Mouse (Mus musculus) midbrain, embryonic 14.5 days (tissue): ENCODE data around the gene Zgrf1. TPM values are rescaled to one million over a fixed set of nuclear protein-coding genes. Genes with fewer than 3 reads are reported as not detected.

ENCODE experiments used
- ATAC-seq: fragments of 200-750 bp; cut with Nextera tagmentation; 2 replicates; pipeline ENCODE4 v1.8.0; 2017; ENCODE audit warnings: moderate number of reproducible peaks, moderate library complexity; ENCODE audit not compliant: low FRiP score, low TSS enrichment
- DNase-seq: peaks from one replicate; pipeline ENCODE4 v3.0.0-alpha.2; 2015
- H3K27ac ChIP-seq: fragments of 300-500 bp; sonication (generic); replicated peaks from 2 replicates; pipeline ENCODE4 v1.5.1; 2014; ENCODE audit warnings: mild to moderate bottlenecking, low read depth, low read length, moderate library complexity
- H3K27me3 ChIP-seq: fragments of 300-500 bp; sonication (generic); 2 replicates; pipeline ENCODE4 v1.6.1; 2014; ENCODE audit warnings: low read length, control low read depth, mixed read lengths; ENCODE audit not compliant: control insufficient read depth, insufficient read depth
- H3K36me3 ChIP-seq: fragments of 300-500 bp; sonication (generic); 2 replicates; pipeline ENCODE4 v1.6.1; 2014; ENCODE audit warnings: low read length, control low read depth; ENCODE audit not compliant: control insufficient read depth, insufficient read depth
- H3K4me1 ChIP-seq: fragments of 300-500 bp; sonication (generic); 2 replicates; pipeline ENCODE4 v1.6.1; 2014; ENCODE audit warnings: mild to moderate bottlenecking, antibody characterized with exemption, low read length, control low read depth; ENCODE audit not compliant: control insufficient read depth, insufficient read depth
- H3K4me2 ChIP-seq: fragments of 300-500 bp; sonication (generic); 2 replicates; pipeline ENCODE4 v1.6.1; 2014; ENCODE audit warnings: mild to moderate bottlenecking, low read length, moderate library complexity
- H3K4me3 ChIP-seq: fragments of 300-500 bp; sonication (generic); replicated peaks from 2 replicates; pipeline ENCODE4 v1.5.1; 2014; ENCODE audit warnings: low read depth, low read length
- H3K9ac ChIP-seq: fragments of 300-500 bp; sonication (generic); replicated peaks from 2 replicates; pipeline ENCODE4 v1.6.1; 2014; ENCODE audit warnings: mild to moderate bottlenecking, low read length, moderate library complexity
- H3K9me3 ChIP-seq: fragments of 300-500 bp; sonication (generic); 2 replicates; pipeline ENCODE4 v1.6.1; 2016; ENCODE audit warnings: low read length, control low read depth, mixed read lengths; ENCODE audit not compliant: control insufficient read depth
- WGBS: fragments of 180-500 bp; shearing (Covaris S2); extraction: QIAGEN DNeasy Blood & Tissue Kit; methylation state at CpG from one replicate; pipeline ENCODE4 v1.1.7; 2014; 5-methylcytosine and 5-hydroxymethylcytosine counted together
- polyA plus RNA-seq: library from polyadenylated mRNA; unstranded; fragments of >200 nt; fragmentation: Nextera tagmentation; extraction: Ambion mirVana; gene quantifications from 2 replicates; pipeline ENCODE4 v1.2.1, GENCODE M21; 2014

Gene Zgrf1
- polyA plus RNA-seq, 1 experiment from 2014 or later = 3.9 TPM

- H3K4me2 ChIP-seq = no peak overlapping the region
- DNase-seq = no peak
- ATAC-seq = no peak
These were observed 28.0 kb upstream of the Zgrf1 start for GRCm38 (mm10) chr3:127525188-127525819.

DNA sequence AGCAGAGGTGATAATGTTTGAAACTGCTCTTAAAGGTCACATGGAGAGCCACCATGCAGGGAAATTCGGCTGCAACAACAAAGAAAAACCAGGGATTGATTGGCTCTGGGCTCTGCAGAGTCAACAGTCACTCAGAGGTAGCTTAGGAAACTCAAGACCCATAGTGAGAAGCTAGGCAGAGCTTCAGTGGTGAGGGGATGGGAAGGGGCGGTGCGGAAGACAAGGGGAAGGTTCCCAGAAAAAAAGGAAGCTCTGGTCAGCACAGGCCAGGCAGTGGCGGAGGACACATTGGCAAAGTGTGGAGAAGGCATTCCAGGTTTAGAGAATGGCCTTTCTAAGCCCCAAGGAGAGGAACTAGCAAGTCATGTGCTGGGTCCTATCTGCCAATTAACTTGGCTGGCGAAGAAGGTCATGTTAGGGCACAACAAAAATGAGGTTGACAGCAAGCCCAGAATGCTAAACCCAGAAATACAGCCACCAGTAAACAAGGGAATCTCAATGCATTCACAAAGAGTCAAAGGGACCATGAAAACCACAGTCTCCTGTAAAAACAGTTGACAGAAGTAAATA is 25.7 kb upstream of the Zgrf1 start:
- H3K36me3 ChIP-seq = no peaks in the 10 kb centered on the region
- DNase-seq (no peak), ATAC-seq (no peak)
- H3K27me3 ChIP-seq = no peaks in the 10 kb centered on the region
- 0 out of 2 replicates have a peak, but pooled peaks cover 3% of the 10 kb centered on the region for H3K4me1 ChIP-seq
- H3K4me3 ChIP-seq = no peak overlapping the region
- no peak overlapping the region for H3K4me2 ChIP-seq
- 74% methylated on average over 5 of the region's 5 CpGs for WGBS
- H3K27ac ChIP-seq = no peak overlapping the region
- H3K9ac ChIP-seq = no peak overlapping the region
- H3K9me3 ChIP-seq = no peaks in the 10 kb centered on the region

More at GRCm38 (mm10) chr3:127525188-127525819, 28.0 kb upstream of the Zgrf1 start:
- no peak overlapping the region for H3K27ac ChIP-seq
- no peaks in the 10 kb centered on the region for H3K36me3 ChIP-seq
- H3K4me3 ChIP-seq = no peak overlapping the region
- 84% methylated on average over 8 of the region's 8 CpGs for WGBS
- H3K4me1 ChIP-seq = 0 out of 2 replicates have a peak, but pooled peaks cover 1% of the 10 kb centered on the region
- H3K27me3 ChIP-seq = no peaks in the 10 kb centered on the region
- no peak overlapping the region for H3K9ac ChIP-seq
- H3K9me3 ChIP-seq = no peaks in the 10 kb centered on the region

GRCm38 (mm10) chr3:127529210-127529609 is 24.1 kb upstream of the Zgrf1 start:
- Histone ChIP-seq H3K4me3 (no peak overlapping the region), H3K9me3 (no peaks in the 10 kb centered on the region), H3K27ac (no peak overlapping the region), H3K36me3 (no peaks in the 10 kb centered on the region), H3K4me2 (no peak overlapping the region), H3K4me1 (0 out of 2 replicates have a peak, but pooled peaks cover 3% of the 10 kb centered on the region), H3K9ac (no peak overlapping the region), H3K27me3 (no peaks in the 10 kb centered on the region)
- DNase-seq (no peak), ATAC-seq (no peak)
- whole genome bisulfite sequencing = 90% methylated on average over 3 of the region's 3 CpGs

DNA sequence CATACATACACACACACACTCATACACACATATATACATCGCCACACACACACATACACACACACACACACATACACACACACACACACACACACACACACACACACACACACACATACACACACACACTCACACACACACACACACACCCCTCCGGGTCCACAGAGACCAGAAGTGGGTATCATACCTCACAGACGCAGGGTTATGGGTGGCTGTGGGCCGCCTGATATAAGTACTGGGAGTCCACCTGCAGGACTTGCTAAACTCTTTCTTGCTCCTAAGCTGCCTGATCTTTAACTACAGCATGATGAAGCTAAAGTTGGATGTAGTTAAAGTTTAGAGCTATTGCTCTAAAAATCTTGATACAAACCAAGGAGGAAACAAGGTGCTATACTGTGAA is 23.5 kb upstream of the Zgrf1 start:
- no peak for DNase-seq
- Histone ChIP-seq H3K36me3 (no peaks in the 10 kb centered on the region), H3K4me3 (no peak overlapping the region), H3K9ac (no peak overlapping the region), H3K27me3 (no peaks in the 10 kb centered on the region), H3K4me1 (0 out of 2 replicates have a peak, but pooled peaks cover 3% of the 10 kb centered on the region), H3K27ac (no peak overlapping the region), H3K9me3 (no peaks in the 10 kb centered on the region), H3K4me2 (no peak overlapping the region)
- ATAC-seq = no peak
- 88% methylated on average over 4 of the region's 4 CpGs for WGBS

DNA sequence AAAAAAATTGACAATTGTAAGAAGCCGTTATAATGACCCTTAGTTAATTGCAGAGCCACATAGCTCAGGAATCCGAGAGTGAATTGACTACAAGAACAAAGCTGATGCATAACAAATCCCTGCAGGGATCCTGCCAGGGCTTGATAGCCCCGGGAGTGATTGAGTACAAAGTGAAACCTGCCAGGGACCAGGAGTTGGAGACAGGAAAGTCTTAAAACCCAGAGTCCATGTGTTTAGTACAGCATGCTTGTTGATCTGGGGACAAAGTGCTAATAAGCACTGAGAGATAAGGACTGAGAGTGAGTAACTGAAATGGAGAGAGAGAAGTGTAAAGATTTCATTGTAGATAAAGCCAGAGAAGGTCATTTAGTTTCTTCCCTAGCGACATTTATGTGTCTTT is 23.0 kb upstream of the Zgrf1 start:
- no peak overlapping the region for H3K27ac ChIP-seq
- no peaks in the 10 kb centered on the region for H3K27me3 ChIP-seq
- 0 out of 2 replicates have a peak, but pooled peaks cover 3% of the 10 kb centered on the region for H3K4me1 ChIP-seq
- H3K9me3 ChIP-seq = no peaks in the 10 kb centered on the region
- H3K9ac ChIP-seq = no peak overlapping the region
- 11% methylated on average over 4 of the region's 4 CpGs for WGBS
- H3K36me3 ChIP-seq = no peaks in the 10 kb centered on the region
- H3K4me2 ChIP-seq = no peak overlapping the region
- ATAC-seq (no peak), DNase-seq (no peak)
- H3K4me3 ChIP-seq = no peak overlapping the region

DNA sequence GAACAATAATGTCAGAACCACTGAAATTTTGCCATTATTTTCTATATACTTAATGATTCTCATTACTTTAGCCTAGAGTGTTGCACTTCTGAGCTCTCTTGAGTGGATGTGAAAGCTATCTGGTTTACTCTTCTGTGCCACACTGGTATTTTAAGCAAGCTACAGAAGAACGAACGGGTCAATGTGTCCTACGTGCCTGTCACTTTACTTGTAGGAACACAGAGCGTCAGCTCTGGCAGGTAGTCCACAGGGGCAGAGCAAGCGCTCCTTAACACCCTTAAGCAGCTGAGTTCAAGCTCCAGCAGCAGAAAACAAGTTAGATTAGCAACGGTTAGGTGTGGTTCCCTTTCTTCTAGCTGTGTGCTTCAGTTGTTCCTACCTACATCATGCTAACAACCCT is 14.1 kb upstream of the Zgrf1 start:
- no peaks in the 10 kb centered on the region for H3K9me3 ChIP-seq
- WGBS = 73% methylated on average over 6 of the region's 6 CpGs
- H3K4me2 ChIP-seq = no peak overlapping the region
- H3K27ac ChIP-seq = no peak overlapping the region
- no peaks in the 10 kb centered on the region for H3K4me1 ChIP-seq
- ATAC-seq = no peak
- H3K27me3 ChIP-seq = no peaks in the 10 kb centered on the region
- H3K9ac ChIP-seq = no peak overlapping the region
- no peak overlapping the region for H3K4me3 ChIP-seq
- peaks cover 30% of the 10 kb centered on the region for H3K36me3 ChIP-seq
- no peak for DNase-seq

- DNase-seq = no peak
- WGBS = 78% methylated on average over 4 of the region's 4 CpGs
- no peak for ATAC-seq
- no peaks in the 10 kb centered on the region for H3K27me3 ChIP-seq
- no peaks in the 10 kb centered on the region for H3K9me3 ChIP-seq
- no peak overlapping the region for H3K9ac ChIP-seq
- H3K4me1 ChIP-seq = no peaks in the 10 kb centered on the region
- peaks cover 37% of the 10 kb centered on the region for H3K36me3 ChIP-seq
- no peak overlapping the region for H3K27ac ChIP-seq
- H3K4me2 ChIP-seq = no peak overlapping the region
- H3K4me3 ChIP-seq = no peak overlapping the region
These were observed 9.3 kb upstream of the Zgrf1 start for GRCm38 (mm10) chr3:127543976-127544375.

DNA sequence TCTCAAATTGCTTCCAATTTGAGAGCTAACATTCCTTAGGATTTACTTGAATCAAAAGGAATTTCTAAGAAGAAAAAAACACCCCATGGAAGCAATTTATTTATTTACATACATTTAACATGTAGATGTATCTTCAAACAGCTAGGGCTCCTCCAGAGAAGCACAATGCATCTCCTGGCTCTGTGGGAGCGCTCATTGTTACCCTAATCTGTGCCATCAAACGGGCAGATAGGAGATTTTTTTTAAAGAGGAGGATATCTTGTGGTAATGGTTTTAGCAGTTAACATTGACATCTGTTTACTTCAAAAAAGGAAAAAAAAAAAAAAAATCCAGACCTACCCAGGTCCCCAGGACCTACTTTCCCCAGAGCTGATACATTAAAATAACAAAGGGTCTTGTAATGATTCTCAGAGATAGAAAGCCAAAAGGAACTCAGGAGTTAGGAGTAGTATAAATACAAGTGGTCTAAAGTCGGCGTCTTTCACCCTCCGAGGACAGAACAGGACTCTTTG is 8.6 kb upstream of the Zgrf1 start:
- Histone ChIP-seq H3K36me3 (peaks cover 33% of the 10 kb centered on the region), H3K4me3 (no peak overlapping the region), H3K27ac (no peak overlapping the region), H3K9ac (no peak overlapping the region), H3K4me1 (no peaks in the 10 kb centered on the region), H3K4me2 (no peak overlapping the region), H3K27me3 (no peaks in the 10 kb centered on the region), H3K9me3 (no peaks in the 10 kb centered on the region)
- no peak for DNase-seq
- 20% methylated on average over 5 of the region's 5 CpGs for WGBS
- ATAC-seq = no peak

- DNase-seq = peak; percentile 51
- Histone ChIP-seq H3K4me3 (no peak overlapping the region), H3K9ac (no peak overlapping the region), H3K4me2 (no peak overlapping the region), H3K4me1 (no peaks in the 10 kb centered on the region), H3K27me3 (no peaks in the 10 kb centered on the region), H3K27ac (no peak overlapping the region), H3K36me3 (peaks cover 22% of the 10 kb centered on the region), H3K9me3 (no peaks in the 10 kb centered on the region)
- ATAC-seq = no peak
- WGBS = 28% methylated on average over 5 of the region's 5 CpGs
These were observed 5.4 kb upstream of the Zgrf1 start for GRCm38 (mm10) chr3:127547882-127548281.
